Mouse (Mus musculus) left cerebral cortex, adult 8-10 months (tissue): ENCODE measurements around the gene Rpl37a. TPM values are rescaled to one million over a fixed set of nuclear protein-coding genes. Genes with fewer than 3 reads are reported as not detected.

ENCODE experiments used
- DNase-seq, 2 experiments: peaks; one replicate each; pipeline ENCODE4 v3.0.0; 2022; ENCODE audit warnings: low spot score in 2 of 2
- total RNA-seq, 4 experiments: library from RNA; stranded (reverse); gene quantifications; 2 replicates each; pipeline ENCODE4 v1.2.4; 2022

Rpl37a gene
- 100 to 1,000 TPM; 659 to 698 (median 688) TPM for total RNA-seq

GRCm38 (mm10) chr1:72710753-72711653 lies at the start of gene Rpl37a:
Rpl37a (plus strand) TSS chr1:72711290.
- peak; percentile 94 for DNase-seq

GRCm38 (mm10) chr1:72673070-72673469 lies 38.0 kb upstream of the Rpl37a start:
- no peak for DNase-seq

- no peak for DNase-seq
Observed at GRCm38 (mm10) chr1:72696256-72696655, 14.8 kb upstream of the Rpl37a start.

GRCm38 (mm10) chr1:72698651-72699050 lies 12.4 kb upstream of the Rpl37a start:
- no peak for DNase-seq

- no peak for DNase-seq
Observed at GRCm38 (mm10) chr1:72700479-72700878, 10.6 kb upstream of the Rpl37a start, which contains the start of gene Ankar. Ankar (minus strand) TSS chr1:72700579.

GRCm38 (mm10) chr1:72707525-72707924 lies 3.6 kb upstream of the Rpl37a start:
- no peak for DNase-seq

- DNase-seq, result no peak
Observed at GRCm38 (mm10) chr1:72711684-72712083, 594 bp downstream of the Rpl37a start.

- no peak for DNase-seq
Observed at GRCm38 (mm10) chr1:72714547-72714946, 3.5 kb downstream of the Rpl37a start.

- DNase-seq, result no peak
Observed at GRCm38 (mm10) chr1:72715065-72715464, 4.0 kb downstream of the Rpl37a start.

GRCm38 (mm10) chr1:72715593-72716361 lies 4.7 kb downstream of the Rpl37a start:
- no peak for DNase-seq

- DNase-seq, result no peak
Observed at GRCm38 (mm10) chr1:72716421-72716820, 5.3 kb downstream of the Rpl37a start.

GRCm38 (mm10) chr1:72716926-72717325 lies 5.8 kb downstream of the Rpl37a start:
- peak in 1 of 2 experiments; percentile 37 for DNase-seq

- DNase-seq, result no peak
Observed at GRCm38 (mm10) chr1:72717540-72717939, 6.5 kb downstream of the Rpl37a start.

- DNase-seq, result no peak
Observed at GRCm38 (mm10) chr1:72718846-72719245, 7.8 kb downstream of the Rpl37a start.

- no peak for DNase-seq
Observed at GRCm38 (mm10) chr1:72720115-72720725, 9.1 kb downstream of the Rpl37a start.

GRCm38 (mm10) chr1:72722646-72723045 lies 11.6 kb downstream of the Rpl37a start:
- no peak for DNase-seq

- DNase-seq, result no peak
Observed at GRCm38 (mm10) chr1:72724354-72724753, 13.3 kb downstream of the Rpl37a start.

- DNase-seq, result no peak
Observed at GRCm38 (mm10) chr1:72725941-72726340, 14.9 kb downstream of the Rpl37a start.

GRCm38 (mm10) chr1:72728781-72729180 lies 17.7 kb downstream of the Rpl37a start:
- DNase-seq, result no peak

- no peak for DNase-seq
Observed at GRCm38 (mm10) chr1:72730126-72730525, 19.0 kb downstream of the Rpl37a start.

GRCm38 (mm10) chr1:72733191-72733691 lies 22.2 kb downstream of the Rpl37a start:
- no peak for DNase-seq
